Mouse (Mus musculus): ENCODE data around the gene Camkk2.

Gene Camkk2

GRCm38 (mm10) chr5:122693431-122694207 lies 85.6 kb downstream of the Camkk2 start:
- DNase-seq: no peak

DNA sequence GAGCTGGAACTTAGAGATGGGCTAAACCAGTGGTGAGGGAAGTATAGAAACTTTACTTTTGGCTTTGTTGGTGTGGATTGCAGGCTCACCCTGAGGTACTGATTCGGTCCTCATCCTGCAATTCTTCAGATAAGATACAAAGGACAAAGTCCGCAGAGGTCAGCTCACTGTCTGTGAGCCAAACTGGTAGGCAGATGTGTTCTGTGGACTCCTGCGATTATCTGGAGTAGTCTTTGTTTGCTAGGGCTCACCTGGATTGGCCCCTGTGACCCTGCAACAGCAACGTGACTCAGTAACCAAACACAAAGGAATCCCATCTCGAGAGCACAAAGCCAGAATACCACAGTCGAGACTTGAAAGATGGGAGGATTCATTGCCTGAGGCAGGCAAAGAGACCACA lies 88.7 kb downstream of the Camkk2 start:
- no peak for DNase-seq

DNA sequence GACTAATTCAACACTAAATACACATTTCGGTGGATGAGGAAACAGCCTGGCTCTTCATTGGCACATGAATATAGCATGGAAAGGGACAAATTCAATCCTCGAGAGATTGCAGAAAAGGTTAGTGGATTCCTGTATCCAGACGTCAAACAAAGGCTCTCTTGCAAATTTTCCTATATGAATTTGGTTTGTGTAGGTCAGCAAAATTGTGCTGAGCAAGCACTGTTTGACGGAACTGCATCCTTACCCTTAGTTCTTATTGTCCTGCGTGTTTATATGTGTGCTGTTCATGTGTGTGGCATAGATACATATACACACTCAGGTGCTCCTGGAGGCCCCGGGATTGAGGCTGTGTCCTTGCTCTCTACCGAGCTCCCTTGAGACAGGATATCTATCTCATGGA lies 90.1 kb downstream of the Camkk2 start:
- DNase-seq: no peak

DNA sequence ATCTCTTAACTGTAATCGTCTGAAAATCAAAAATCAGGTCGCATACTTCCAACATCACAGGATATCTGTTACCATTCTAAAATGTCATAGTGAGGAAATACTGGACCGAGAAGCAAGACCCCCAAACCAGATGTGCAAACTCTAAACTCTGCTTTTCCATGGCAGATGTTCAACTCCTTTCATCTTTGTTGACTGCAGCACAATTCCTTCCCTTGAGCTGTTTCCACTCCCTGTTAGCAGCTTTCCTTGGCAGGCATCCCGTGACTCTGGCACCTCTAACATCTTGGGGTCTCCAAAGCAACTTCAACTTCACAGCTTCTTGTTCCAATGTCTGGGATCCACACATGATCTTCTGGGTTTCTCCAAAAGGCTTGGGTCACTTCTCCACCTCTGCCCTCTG lies 91.8 kb downstream of the Camkk2 start:
- DNase-seq: no peak

GRCm38 (mm10) chr5:122683926-122684325 lies 95.3 kb downstream of the Camkk2 start:
- no peak for DNase-seq

- no peak for DNase-seq
These were observed 97.9 kb downstream of the Camkk2 start for GRCm38 (mm10) chr5:122681276-122681675.

Measured in thymus, postnatal 14 days (tissue).